Mouse (Mus musculus): ENCODE measurements around the gene Dnaja3. TPM values are rescaled to one million over a fixed set of nuclear protein-coding genes. Genes with fewer than 3 reads are reported as not detected.

Dnaja3 gene
- total RNA-seq (2021): 10 to 100 TPM; 58.7 to 59.0 TPM

GRCm38 (mm10) chr16:4639831-4640237, at the start of gene Dnaja3, which contains the start of gene Vasn:
Gene Dnaja3 (plus strand): TSS chr16:4639989.
Gene Vasn (plus strand): TSS chr16:4639941.
- peak; percentile 68 to 92 for DNase-seq (ENCODE audit: extremely low spot score in 1 of 2, low spot score in 2 of 2)
- intact Hi-C loops (cut with DNase I): no loop called here

DNA sequence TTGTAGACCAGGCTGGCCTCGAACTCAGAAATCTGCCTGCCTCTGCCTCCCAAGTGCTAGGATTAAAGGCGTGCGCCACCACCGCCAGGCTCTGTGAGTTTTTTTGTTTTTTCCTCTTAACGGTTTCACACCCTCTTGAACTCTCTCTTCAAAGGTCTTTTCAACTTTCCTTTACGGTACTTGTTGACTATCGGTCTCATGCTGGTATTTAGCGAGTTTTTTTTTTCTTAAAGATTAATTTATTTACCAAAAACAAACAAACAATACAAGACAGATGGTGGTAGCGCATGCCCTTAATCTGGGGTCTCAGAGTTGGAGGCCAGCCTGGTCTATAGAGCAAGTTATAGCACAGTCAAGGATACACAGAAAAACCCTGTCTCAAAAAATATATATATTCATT, 49.6 kb upstream of the Dnaja3 start:
- DNase-seq (ENCODE audit: extremely low spot score in 1 of 2, low spot score in 2 of 2): no peak
- intact Hi-C loops (cut with DNase I): no loop called here

- peak in 1 of 2 experiments; percentile 72 for DNase-seq (ENCODE audit: extremely low spot score in 1 of 2, low spot score in 2 of 2)
- intact Hi-C loops (cut with DNase I): no loop called here
Measured at GRCm38 (mm10) chr16:4592909-4593875, 46.6 kb upstream of the Dnaja3 start.

DNA sequence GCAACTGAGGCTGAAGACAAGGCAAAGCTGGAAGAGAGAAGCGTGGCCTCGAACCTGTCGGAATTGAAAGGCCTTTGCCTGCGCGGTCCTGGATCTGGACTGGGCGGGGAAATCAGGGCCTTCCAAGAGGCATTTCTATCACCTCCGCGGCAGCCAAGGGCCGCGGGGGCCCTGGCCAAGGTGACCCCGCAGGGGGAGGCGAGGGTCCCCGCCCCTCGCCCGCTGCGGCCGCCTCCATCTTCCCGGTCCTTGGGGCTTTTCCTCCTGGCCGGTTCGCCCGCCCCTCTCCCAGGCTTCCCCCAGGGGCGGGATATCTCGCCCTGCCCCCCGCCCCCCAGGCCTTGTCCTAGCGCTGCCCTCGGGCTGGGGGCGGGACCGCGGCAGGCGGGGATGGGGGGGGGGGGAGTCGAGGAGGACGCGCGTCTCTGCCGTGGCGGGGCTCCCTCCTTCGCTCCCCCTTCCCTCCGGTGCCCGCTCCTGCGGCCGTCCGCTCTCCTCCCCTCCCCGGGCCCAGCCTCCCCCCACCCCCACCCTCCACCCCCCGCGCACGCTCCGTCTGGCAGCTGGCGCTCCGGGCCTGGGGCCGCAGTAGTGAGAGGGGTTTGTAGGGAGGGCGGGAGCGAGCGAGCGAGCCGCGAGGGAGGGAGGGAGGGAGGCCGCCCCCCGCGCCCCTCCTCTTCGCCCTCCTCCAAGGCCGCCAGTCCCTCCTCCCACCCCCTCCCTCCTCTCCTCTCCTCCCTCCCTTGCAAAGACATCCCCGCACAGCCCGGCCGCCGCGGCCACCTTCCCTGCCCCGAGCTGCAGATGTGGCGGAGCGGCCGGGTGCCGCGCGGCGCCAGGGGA, 45.6 kb upstream of the Dnaja3 start, which contains the start of gene Glis2:
Gene Glis2, plus strand, starts transcription at position 743 of the 843 bp plus-strand sequence.
- intact Hi-C loops (cut with DNase I): no loop called here
- peak in 1 of 2 experiments; percentile 83 for DNase-seq (ENCODE audit: extremely low spot score in 1 of 2, low spot score in 2 of 2)

GRCm38 (mm10) chr16:4594814-4595526, 44.8 kb upstream of the Dnaja3 start:
- DNase-seq (ENCODE audit: extremely low spot score in 1 of 2, low spot score in 2 of 2): peak in 1 of 2 experiments; percentile 78
- intact Hi-C loops (cut with DNase I): no loop called here

GRCm38 (mm10) chr16:4595527-4595963, 44.2 kb upstream of the Dnaja3 start:
- DNase-seq (ENCODE audit: extremely low spot score in 1 of 2, low spot score in 2 of 2): peak in 1 of 2 experiments; percentile 78

GRCm38 (mm10) chr16:4596141-4596728, 43.6 kb upstream of the Dnaja3 start:
- intact Hi-C loops (cut with DNase I): no loop called here

More at GRCm38 (mm10) chr16:4595527-4595963, 44.2 kb upstream of the Dnaja3 start:
- intact Hi-C loops (cut with DNase I): no loop called here

GRCm38 (mm10) chr16:4596836-4597235, 43.0 kb upstream of the Dnaja3 start:
- intact Hi-C loops (cut with DNase I): no loop called here
- no peak for DNase-seq (ENCODE audit: extremely low spot score in 1 of 2, low spot score in 2 of 2)

More at GRCm38 (mm10) chr16:4596141-4596728, 43.6 kb upstream of the Dnaja3 start:
- DNase-seq (ENCODE audit: extremely low spot score in 1 of 2, low spot score in 2 of 2): peak in 1 of 2 experiments; percentile 44

DNA sequence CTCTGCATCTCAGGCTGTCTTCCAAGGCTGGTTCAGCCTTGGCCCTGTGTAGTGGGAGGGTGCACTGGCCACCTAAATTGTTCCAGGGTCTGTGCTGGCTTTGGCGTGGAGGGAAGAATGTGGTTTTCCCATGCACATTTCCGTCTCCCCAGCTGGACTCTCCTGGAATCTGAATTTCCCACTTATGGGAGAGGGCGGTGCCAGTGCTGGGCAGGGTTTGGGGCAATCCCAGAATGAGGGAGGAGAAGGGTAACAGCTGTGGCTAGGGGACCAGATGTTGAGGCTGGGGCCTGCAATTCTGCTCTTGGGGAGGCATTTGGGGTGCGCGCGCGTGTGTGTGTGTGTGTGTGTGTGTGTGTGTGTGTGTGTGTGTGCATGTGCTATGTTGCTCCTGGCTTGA, 42.5 kb upstream of the Dnaja3 start:
- intact Hi-C loops (cut with DNase I): no loop called here
- DNase-seq (ENCODE audit: extremely low spot score in 1 of 2, low spot score in 2 of 2): peak in 1 of 2 experiments; percentile 22

- DNase-seq (ENCODE audit: extremely low spot score in 1 of 2, low spot score in 2 of 2): no peak
- intact Hi-C loops (cut with DNase I): no loop called here
Measured at GRCm38 (mm10) chr16:4598041-4598440, 41.7 kb upstream of the Dnaja3 start.

- intact Hi-C loops (cut with DNase I): no loop called here
- DNase-seq (ENCODE audit: extremely low spot score in 1 of 2, low spot score in 2 of 2): no peak
Measured at GRCm38 (mm10) chr16:4598891-4599543, 40.8 kb upstream of the Dnaja3 start.

GRCm38 (mm10) chr16:4599616-4600015, 40.2 kb upstream of the Dnaja3 start:
- intact Hi-C loops (cut with DNase I): loop anchor here (10.0 kb wide), 1 partner anchor 285 kb away; no protein-coding TSS in a partner anchor
- DNase-seq (ENCODE audit: extremely low spot score in 1 of 2, low spot score in 2 of 2): peak in 1 of 2 experiments; percentile 16

DNA sequence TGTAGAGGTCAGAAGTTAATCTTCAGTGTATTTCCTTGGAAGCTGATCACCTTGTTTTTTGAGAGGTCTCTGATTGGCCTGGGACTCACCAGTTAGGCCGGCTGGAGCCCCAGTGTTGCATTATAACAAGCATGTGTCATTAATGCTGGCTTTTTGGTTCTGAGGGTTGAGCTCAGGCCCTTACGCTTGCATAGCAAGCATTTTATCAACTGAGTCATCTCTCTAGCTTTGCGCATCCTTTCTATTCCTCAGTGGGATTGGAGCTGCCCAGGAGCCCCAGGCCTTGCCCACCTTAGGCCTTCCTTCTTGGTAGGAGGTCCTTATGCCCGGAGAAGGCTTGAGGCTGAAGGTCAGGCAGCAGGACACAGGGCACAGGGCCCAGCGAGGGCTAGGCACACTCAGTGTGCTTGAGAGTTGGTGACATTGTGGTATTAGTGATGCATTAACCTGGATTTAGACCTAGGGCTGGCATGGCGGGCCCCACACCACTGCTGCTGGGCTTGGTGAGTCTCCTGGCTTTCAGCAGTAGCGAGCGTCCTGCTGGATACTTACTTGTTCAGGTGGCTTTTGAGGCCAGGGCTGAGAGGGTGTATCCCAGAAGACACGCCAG, 39.0 kb upstream of the Dnaja3 start:
- intact Hi-C loops (cut with DNase I): loop anchor here (10.0 kb wide), 1 partner anchor 286 kb away; no protein-coding TSS in a partner anchor
- DNase-seq (ENCODE audit: extremely low spot score in 1 of 2, low spot score in 2 of 2): peak in 1 of 2 experiments; percentile 12

DNA sequence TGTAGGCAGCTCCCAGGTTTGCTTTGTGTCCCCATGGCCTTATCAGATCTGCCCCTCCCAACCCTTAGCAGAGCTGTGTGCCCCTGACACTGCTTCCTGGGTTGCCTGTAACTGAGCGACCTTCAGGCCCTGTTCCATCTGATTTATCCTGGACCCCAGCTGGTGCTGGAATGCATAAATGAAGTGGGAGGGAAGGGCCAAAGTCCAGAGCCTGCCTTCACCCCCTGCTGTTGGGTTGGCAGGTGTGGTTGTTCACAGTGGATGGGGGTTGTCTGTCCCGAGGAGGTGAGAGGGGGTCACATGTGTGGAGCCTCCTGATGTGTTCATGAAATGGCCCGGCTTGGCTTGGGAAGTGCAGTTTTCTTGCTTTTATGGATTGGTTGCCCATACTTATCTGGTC, 37.6 kb upstream of the Dnaja3 start:
- peak in 1 of 2 experiments; percentile 43 for DNase-seq (ENCODE audit: extremely low spot score in 1 of 2, low spot score in 2 of 2)
- intact Hi-C loops (cut with DNase I): loop anchor here (10.0 kb wide), 1 partner anchor 287 kb away; no protein-coding TSS in a partner anchor

- intact Hi-C loops (cut with DNase I): loop anchor here (10.0 kb wide), 1 partner anchor 288 kb away; no protein-coding TSS in a partner anchor
- peak in 1 of 2 experiments; percentile 37 for DNase-seq (ENCODE audit: extremely low spot score in 1 of 2, low spot score in 2 of 2)
Measured at GRCm38 (mm10) chr16:4602766-4603452, 36.9 kb upstream of the Dnaja3 start.

DNA sequence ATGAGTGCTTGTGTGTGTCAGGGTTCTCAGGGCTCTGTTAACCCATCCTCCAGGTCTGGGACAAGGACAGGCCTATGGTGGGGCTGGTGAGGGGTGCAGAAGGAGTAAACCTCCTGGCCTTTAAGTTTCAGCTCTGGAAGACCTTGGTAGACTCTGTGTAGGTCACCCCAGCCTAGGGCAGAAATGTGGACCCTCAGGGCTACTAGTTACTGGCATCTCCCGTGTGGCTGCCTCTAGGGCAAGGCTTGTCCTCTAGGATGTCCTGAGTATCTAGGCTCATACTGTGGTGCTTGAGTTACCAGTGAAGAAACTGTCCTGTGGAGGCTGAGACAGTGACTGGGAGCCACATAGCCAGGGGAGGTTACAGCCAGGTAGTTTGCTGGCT, 36.3 kb upstream of the Dnaja3 start:
- intact Hi-C loops (cut with DNase I): loop anchor here (10.0 kb wide), 1 partner anchor 289 kb away; no protein-coding TSS in a partner anchor
- no peak for DNase-seq (ENCODE audit: extremely low spot score in 1 of 2, low spot score in 2 of 2)

Data from left cerebral cortex, postnatal 10 days (tissue).